Mouse (Mus musculus) hindbrain, embryonic 15.5 days (tissue): ENCODE results near the gene Smoc1. TPM values are rescaled to one million over a fixed set of nuclear protein-coding genes. Genes with fewer than 3 reads are reported as not detected.
A peak's percentile ranks its signal among the peaks of the same experiment; 100 is the strongest.

Experiments
- ATAC-seq: fragments of 200-750 bp; cut with Nextera tagmentation; 2 replicates; pipeline ENCODE4 v1.8.0; 2017; ENCODE audit warnings: low read depth, moderate number of reproducible peaks, moderate TSS enrichment; ENCODE audit not compliant: low FRiP score
- H3K27ac ChIP-seq: fragments of 300-500 bp; sonication (generic); replicated peaks from 2 replicates; pipeline ENCODE4 v1.5.1; 2015; ENCODE audit warnings: mild to moderate bottlenecking, inconsistent platforms
- H3K27me3 ChIP-seq: fragments of 300-500 bp; sonication (generic); 2 replicates; pipeline ENCODE4 v1.6.1; 2015; ENCODE audit warnings: control low read depth, inconsistent platforms
- H3K36me3 ChIP-seq: fragments of 300-500 bp; sonication (generic); 2 replicates; pipeline ENCODE4 v1.6.1; 2015; ENCODE audit warnings: control low read depth, inconsistent platforms
- H3K4me1 ChIP-seq: fragments of 300-500 bp; sonication (generic); replicated peaks from 2 replicates; pipeline ENCODE4 v1.6.1; 2015; ENCODE audit warnings: control low read depth, inconsistent platforms
- H3K4me2 ChIP-seq: fragments of 300-500 bp; sonication (generic); 2 replicates; pipeline ENCODE4 v1.6.1; 2015; ENCODE audit warnings: moderate library complexity, mild to moderate bottlenecking, inconsistent platforms
- H3K4me3 ChIP-seq: fragments of 300-500 bp; sonication (generic); 2 replicates; pipeline ENCODE4 v1.5.1; 2015; ENCODE audit warnings: mild to moderate bottlenecking, inconsistent platforms
- H3K9ac ChIP-seq: fragments of 300-500 bp; sonication (generic); 2 replicates; pipeline ENCODE4 v1.6.1; 2015; ENCODE audit warnings: inconsistent platforms
- H3K9me3 ChIP-seq: fragments of 300-500 bp; sonication (generic); 2 replicates; pipeline ENCODE4 v1.6.1; 2016; ENCODE audit warnings: control low read depth, inconsistent platforms
- WGBS: fragments of 180-500 bp; shearing (Covaris S2); methylation state at CpG from one replicate; pipeline ENCODE4 v1.1.7; 2015; 5-methylcytosine and 5-hydroxymethylcytosine counted together
- polyA plus RNA-seq: library from polyadenylated mRNA; unstranded; fragments of >200 nt; fragmentation: Nextera tagmentation; extraction: Ambion mirVana; gene quantifications from 2 replicates; pipeline ENCODE4 v1.2.1, GENCODE M21; 2015

Smoc1 gene
- polyA plus RNA-seq, 1 experiment from 2014 or later = 37.7 TPM

DNA sequence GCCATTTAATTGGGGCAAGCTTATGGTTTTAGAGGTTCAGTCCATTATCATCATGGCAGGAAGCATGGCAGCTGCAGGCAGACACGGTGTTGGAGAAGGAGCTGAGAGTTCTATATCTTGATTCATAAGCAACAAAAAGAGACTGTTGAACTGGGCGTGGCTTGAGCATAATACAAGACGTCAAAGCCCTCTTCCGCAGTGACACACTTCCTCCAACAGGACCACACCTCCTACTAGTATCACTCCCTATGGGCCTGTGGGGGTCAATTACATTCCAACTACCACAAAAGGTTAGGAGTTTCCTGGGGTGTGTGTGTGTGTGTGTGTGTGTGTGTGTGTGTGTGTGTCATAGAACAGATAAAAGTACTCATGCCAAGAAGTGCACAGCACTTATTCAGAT lies 25.7 kb upstream of the Smoc1 start:
- peaks cover 9% of the 10 kb centered on the region; the same call in 1 of the 2 replicates for H3K4me1 ChIP-seq
- H3K27me3 ChIP-seq = no peaks in the 10 kb centered on the region
- ATAC-seq = no peak
- 78% methylated on average over 4 of the region's 4 CpGs for WGBS
- H3K4me3 ChIP-seq = no peak overlapping the region
- H3K9ac ChIP-seq = no peak overlapping the region
- no peak overlapping the region for H3K4me2 ChIP-seq
- H3K27ac ChIP-seq = no peak overlapping the region
- no peaks in the 10 kb centered on the region for H3K36me3 ChIP-seq
- no peaks in the 10 kb centered on the region for H3K9me3 ChIP-seq

DNA sequence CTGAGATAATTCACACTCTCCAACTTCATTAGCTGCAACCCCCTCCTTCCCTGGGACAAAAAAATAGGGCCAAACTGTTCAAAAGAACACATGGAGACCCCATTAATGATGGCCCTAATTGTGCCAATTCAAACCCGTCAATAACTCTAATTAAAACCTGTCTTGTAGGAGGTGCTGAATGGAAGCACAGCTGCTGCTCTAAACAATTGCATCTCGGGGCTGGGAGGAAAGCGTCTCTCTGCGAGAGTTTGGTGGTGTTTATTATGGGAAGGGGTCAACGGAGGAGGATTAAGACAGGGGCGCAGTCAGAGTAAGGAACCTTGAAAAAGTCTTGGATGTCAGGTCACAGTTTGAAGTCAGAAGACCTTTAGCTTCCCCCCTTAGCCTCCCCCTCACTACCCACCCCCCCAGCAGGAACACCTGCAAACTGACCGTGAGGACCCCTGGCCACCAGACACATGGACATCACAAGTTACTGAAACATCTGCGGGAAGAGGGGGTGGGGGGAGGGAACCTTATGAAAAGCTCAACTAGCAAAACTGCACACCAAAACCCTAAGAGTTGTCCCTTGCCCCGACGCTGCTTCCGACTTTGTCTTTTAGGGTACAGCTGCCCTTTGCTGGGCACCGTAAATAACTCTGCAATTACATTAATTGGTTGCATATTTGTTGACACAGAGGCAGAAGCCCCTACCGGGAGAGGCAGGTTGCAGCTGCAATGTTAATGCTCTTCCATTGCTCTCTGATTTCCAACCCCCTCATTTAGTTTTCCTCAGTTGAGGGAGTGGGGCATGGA lies 23.6 kb upstream of the Smoc1 start:
- Histone ChIP-seq H3K4me3 (no peak overlapping the region), H3K27ac (no peak overlapping the region), H3K36me3 (no peaks in the 10 kb centered on the region), H3K4me2 (no peak overlapping the region), H3K9me3 (no peaks in the 10 kb centered on the region), H3K9ac (no peak overlapping the region), H3K4me1 (peaks cover 9% of the 10 kb centered on the region; the same call in 1 of the 2 replicates), H3K27me3 (no peaks in the 10 kb centered on the region)
- 26% methylated on average over 13 of the region's 13 CpGs for WGBS
- no peak for ATAC-seq

- no peak overlapping the region for H3K27ac ChIP-seq
- no peak for ATAC-seq
- H3K9me3 ChIP-seq = no peaks in the 10 kb centered on the region
- no peak overlapping the region for H3K9ac ChIP-seq
- H3K36me3 ChIP-seq = no peaks in the 10 kb centered on the region
- H3K27me3 ChIP-seq = no peaks in the 10 kb centered on the region
- H3K4me3 ChIP-seq = no peak overlapping the region
- H3K4me2 ChIP-seq = no peak overlapping the region
- 14% methylated on average over 3 of the region's 3 CpGs for WGBS
- H3K4me1 ChIP-seq = 0 out of 2 replicates have a peak, but pooled peaks cover 4% of the 10 kb centered on the region
Observed at GRCm38 (mm10) chr12:81009813-81010212, 16.8 kb upstream of the Smoc1 start.

- Histone ChIP-seq H3K4me3 (no peak overlapping the region), H3K9ac (no peak overlapping the region), H3K4me1 (0 out of 2 replicates have a peak, but pooled peaks cover 4% of the 10 kb centered on the region), H3K9me3 (no peaks in the 10 kb centered on the region), H3K4me2 (no peak overlapping the region), H3K27me3 (no peaks in the 10 kb centered on the region), H3K27ac (no peak overlapping the region), H3K36me3 (no peaks in the 10 kb centered on the region)
- ATAC-seq = no peak
- WGBS = 86% methylated on average over 2 of the region's 2 CpGs
Observed at GRCm38 (mm10) chr12:81011994-81012393, 14.6 kb upstream of the Smoc1 start.

DNA sequence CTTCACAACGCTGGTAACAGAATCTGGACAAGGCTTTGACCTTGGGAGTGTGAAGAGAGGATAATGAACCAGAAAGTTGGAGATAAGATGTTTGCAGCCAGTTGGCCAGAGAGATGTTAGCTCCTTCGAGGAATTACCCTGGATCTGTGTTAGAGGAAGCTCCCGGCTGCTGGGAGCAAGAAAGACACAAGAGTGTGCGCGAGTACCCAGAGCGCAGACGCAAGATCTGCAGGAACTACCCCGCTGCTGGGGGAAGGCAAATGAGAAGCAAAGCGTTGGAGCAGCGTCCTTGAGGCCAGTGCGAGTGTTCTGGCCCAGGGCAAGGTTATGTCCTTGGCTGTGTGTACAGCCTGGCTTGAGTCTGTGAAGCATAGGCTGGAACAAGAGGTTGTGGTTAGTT lies 13.1 kb upstream of the Smoc1 start:
- H3K4me2 ChIP-seq = no peak overlapping the region
- H3K4me3 ChIP-seq = no peak overlapping the region
- ATAC-seq = no peak
- no peak overlapping the region for H3K9ac ChIP-seq
- H3K27me3 ChIP-seq = no peaks in the 10 kb centered on the region
- no peaks in the 10 kb centered on the region for H3K36me3 ChIP-seq
- no peaks in the 10 kb centered on the region for H3K9me3 ChIP-seq
- H3K27ac ChIP-seq = no peak overlapping the region
- WGBS = 85% methylated on average over 11 of the region's 11 CpGs
- 0 out of 2 replicates have a peak, but pooled peaks cover 4% of the 10 kb centered on the region for H3K4me1 ChIP-seq

DNA sequence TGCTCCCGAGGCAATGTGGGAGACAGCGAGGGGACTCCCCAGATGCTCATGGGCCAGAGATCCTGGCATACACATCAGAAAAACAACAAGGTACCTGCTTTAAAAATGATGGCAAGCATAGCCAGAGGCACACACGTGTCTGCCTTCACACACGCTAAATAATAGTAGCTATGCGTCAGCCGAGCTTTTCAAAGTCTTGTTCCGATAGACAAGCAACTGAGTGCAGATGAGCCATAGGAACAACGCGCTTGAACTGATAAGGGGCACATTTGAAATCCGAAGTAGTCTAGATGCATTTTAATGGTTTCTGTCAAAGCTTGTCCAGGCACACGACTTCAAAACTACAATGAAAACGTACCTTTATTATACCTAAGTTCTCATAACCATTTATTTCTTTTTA lies 9.0 kb upstream of the Smoc1 start:
- 87% methylated on average over 12 of the region's 12 CpGs for WGBS
- no peak overlapping the region for H3K4me3 ChIP-seq
- H3K36me3 ChIP-seq = no peaks in the 10 kb centered on the region
- H3K9ac ChIP-seq = no peak overlapping the region
- no peaks in the 10 kb centered on the region for H3K4me1 ChIP-seq
- H3K4me2 ChIP-seq = no peak overlapping the region
- no peak overlapping the region for H3K27ac ChIP-seq
- H3K9me3 ChIP-seq = no peaks in the 10 kb centered on the region
- no peaks in the 10 kb centered on the region for H3K27me3 ChIP-seq
- no peak for ATAC-seq

GRCm38 (mm10) chr12:81018516-81019279 lies 7.9 kb upstream of the Smoc1 start:
- no peak overlapping the region for H3K27ac ChIP-seq
- H3K9ac ChIP-seq = no peak overlapping the region
- no peaks in the 10 kb centered on the region for H3K4me1 ChIP-seq
- H3K27me3 ChIP-seq = no peaks in the 10 kb centered on the region
- no peaks in the 10 kb centered on the region for H3K36me3 ChIP-seq
- no peak overlapping the region for H3K4me2 ChIP-seq
- WGBS = 87% methylated on average over 20 of the region's 20 CpGs
- no peaks in the 10 kb centered on the region for H3K9me3 ChIP-seq
- ATAC-seq = no peak
- H3K4me3 ChIP-seq = no peak overlapping the region

GRCm38 (mm10) chr12:81019280-81019935 lies 7.2 kb upstream of the Smoc1 start:
- no peaks in the 10 kb centered on the region for H3K36me3 ChIP-seq
- no peak for ATAC-seq
- no peak overlapping the region for H3K27ac ChIP-seq
- no peaks in the 10 kb centered on the region for H3K9me3 ChIP-seq
- WGBS = 91% methylated on average over 7 of the region's 7 CpGs
- H3K9ac ChIP-seq = no peak overlapping the region
- no peak overlapping the region for H3K4me3 ChIP-seq
- no peak overlapping the region for H3K4me2 ChIP-seq
- H3K27me3 ChIP-seq = no peaks in the 10 kb centered on the region
- no peaks in the 10 kb centered on the region for H3K4me1 ChIP-seq

DNA sequence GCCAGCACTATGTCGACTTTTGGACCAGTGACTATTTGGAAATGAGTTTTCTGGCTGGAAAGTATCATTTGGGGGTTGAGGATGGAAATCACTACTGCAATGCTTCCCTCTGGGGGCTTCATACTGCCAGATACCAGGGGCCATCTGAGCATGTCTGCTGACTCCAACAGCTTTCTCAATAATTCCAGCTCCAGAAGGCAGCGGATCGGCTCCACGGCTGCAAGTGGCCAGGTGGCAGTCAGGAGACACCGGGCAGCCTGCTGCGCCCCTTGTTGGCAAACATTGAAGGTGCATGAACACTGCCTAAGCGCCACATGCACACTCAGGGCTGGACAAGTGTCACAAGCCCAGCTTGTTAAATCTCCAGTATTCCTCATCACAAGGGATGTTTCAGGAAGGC lies 2.2 kb upstream of the Smoc1 start:
- Histone ChIP-seq H3K36me3 (no peaks in the 10 kb centered on the region), H3K9me3 (no peaks in the 10 kb centered on the region), H3K9ac (no peak overlapping the region), H3K4me2 (no peak overlapping the region), H3K27me3 (no peaks in the 10 kb centered on the region), H3K4me3 (no peak overlapping the region), H3K4me1 (peaks cover 22% of the 10 kb centered on the region), H3K27ac (no peak overlapping the region)
- 81% methylated on average over 7 of the region's 7 CpGs for WGBS
- no peak for ATAC-seq

- Histone ChIP-seq H3K36me3 (no peaks in the 10 kb centered on the region), H3K27me3 (no peaks in the 10 kb centered on the region), H3K9me3 (no peaks in the 10 kb centered on the region), H3K9ac (no peak overlapping the region), H3K4me3 (no peak overlapping the region), H3K4me2 (no peak overlapping the region), H3K4me1 (peaks cover 22% of the 10 kb centered on the region), H3K27ac (no peak overlapping the region)
- 71% methylated on average over 2 of the region's 2 CpGs for WGBS
- ATAC-seq = no peak
Observed at GRCm38 (mm10) chr12:81024993-81025392, 1.6 kb upstream of the Smoc1 start.

DNA sequence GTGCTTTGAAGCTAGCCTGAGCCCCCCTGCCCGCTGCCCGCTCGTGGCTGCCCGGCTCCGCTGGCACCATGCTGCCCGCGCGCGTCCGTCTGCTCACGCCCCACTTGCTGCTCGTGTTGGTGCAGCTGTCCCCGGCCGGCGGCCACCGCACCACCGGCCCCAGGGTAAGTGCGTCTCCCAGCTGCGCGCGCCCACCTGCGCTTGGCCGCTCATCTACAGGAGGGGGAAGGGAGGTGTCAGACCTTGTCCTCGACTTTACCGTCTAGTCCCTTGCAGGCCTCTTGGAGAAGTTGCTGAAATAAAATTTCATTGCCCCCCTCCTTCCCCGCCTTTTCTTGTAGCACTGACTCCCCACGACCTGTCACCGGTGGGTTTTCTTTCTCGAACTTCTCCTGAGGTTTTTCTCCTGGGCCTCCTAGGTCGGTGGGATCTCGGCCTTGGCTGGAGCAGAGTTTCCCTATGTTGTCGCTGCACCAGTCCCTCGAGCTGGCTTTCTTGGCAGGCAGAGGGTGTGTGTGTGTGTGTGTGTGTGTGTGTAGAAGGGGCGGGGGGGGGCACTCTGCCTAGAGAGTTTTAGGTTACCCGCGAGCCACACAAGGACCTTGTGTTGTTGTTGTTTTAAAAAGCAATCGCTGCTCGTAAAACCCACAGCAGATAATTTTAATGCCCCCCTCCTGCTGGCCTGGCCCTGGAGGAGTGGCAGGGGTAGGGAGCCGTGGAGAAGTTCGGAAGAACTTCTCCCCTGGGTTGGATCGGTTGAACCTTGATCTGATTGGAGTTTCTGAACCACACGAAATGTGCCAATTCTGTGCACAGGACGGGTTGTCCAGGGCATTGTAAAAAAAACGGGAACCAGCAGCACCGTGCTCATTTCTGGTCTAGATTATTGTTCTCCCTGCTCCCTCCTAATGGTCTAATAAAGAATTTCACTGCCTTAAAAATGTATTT lies 661 bp downstream of the Smoc1 start:
- H3K9me3 ChIP-seq = no peaks in the 10 kb centered on the region
- no peaks in the 10 kb centered on the region for H3K27me3 ChIP-seq
- 2% methylated on average over 45 of the region's 45 CpGs for WGBS
- H3K36me3 ChIP-seq = no peaks in the 10 kb centered on the region
- H3K27ac ChIP-seq = peak overlapping the region; percentile 70
- peak overlapping the region; percentile 93 for H3K4me2 ChIP-seq
- ATAC-seq = peak; percentile 54
- peaks cover 22% of the 10 kb centered on the region for H3K4me1 ChIP-seq
- H3K9ac ChIP-seq = peak overlapping the region; percentile 72
- peak overlapping the region; percentile 82 for H3K4me3 ChIP-seq
